ENCODE assay signal across 9 mouse cellular contexts in genomic region chr12:113185442-113186291, GRCm38 (mm10). TPM values are rescaled to one million over a fixed set of nuclear protein-coding genes. Genes with fewer than 3 reads are reported as not detected.
A peak's percentile ranks its signal among the peaks of the same experiment; 100 is the strongest.
DNase-seq lines count a peak whose midpoint lies in the region; ATAC-seq and TF ChIP-seq lines count a peak whose summit lies in the region.
"Had no signal": no experiment of that assay in that cellular context is flagged by ENCODE, and none has a peak within 500 bp of the region (broad histone marks: within the 10 kb centered on the region; RNA-seq: fewer than 3 reads in every experiment).

Gene Tmem121, plus strand, starts transcription at chr12:113185930.

- peak within 1 kb of the TSS; percentile 65 for H3K9ac ChIP-seq in intestine, embryonic 15.5 days
- no peak within 1 kb of the TSS for H3K9ac ChIP-seq in liver, embryonic 15.5 days
- peak within 1 kb of the TSS; percentile 73 for H3K9ac ChIP-seq in stomach, embryonic 16.5 days (ENCODE audit: low read length)

- peak; percentile 62 for ATAC-seq in intestine, embryonic 15.5 days
- no peak for ATAC-seq in liver, embryonic 15.5 days (ENCODE audit: insufficient read depth)
- ATAC-seq in stomach, embryonic 16.5 days (ENCODE audit: insufficient read depth, low FRiP score), result peak; percentile 41; the same call in 1 of the 2 replicates

- peak within 1 kb of the TSS; percentile 84 for H3K27ac ChIP-seq in left cerebral cortex, adult 2 months
- H3K27ac ChIP-seq in intestine, embryonic 15.5 days, result no peak within 1 kb of the TSS
- H3K27ac ChIP-seq in liver, embryonic 15.5 days (replicated peaks), result no peak within 1 kb of the TSS
- H3K27ac ChIP-seq in stomach, embryonic 16.5 days (ENCODE audit: low read length), result no peak within 1 kb of the TSS

- DNase-seq in left cerebral cortex, adult 2 months (ENCODE audit: extremely low spot score in 1 of 2, low spot score in 2 of 2), result peak; percentile 46 to 49
- DNase-seq in left cerebral cortex, adult 11 months (ENCODE audit: low spot score), result no peak
- peak; percentile 60 for DNase-seq in adrenal gland, adult 2 months
- peak; percentile 58 for DNase-seq in embryo, embryonic 9.5 days (ENCODE audit: extremely low spot score)
- no peak for DNase-seq in lung, adult 18-20 months

- 2% methylated on average over 63 of the region's 63 CpGs for WGBS in intestine, embryonic 15.5 days
- 3% methylated on average over 63 of the region's 63 CpGs for WGBS in liver, embryonic 15.5 days (ENCODE audit: insufficient replicate concordance)
- WGBS in stomach, embryonic 16.5 days, result 2% methylated on average over 62 of the region's 63 CpGs

- intact Hi-C loops in left cerebral cortex, adult 2 months (cut with DNase I), result loop anchor here (5.0 kb wide), 1 partner anchor 38 kb away; the partner anchor contains the start of gene Crip1

- H3K4me2 ChIP-seq in intestine, embryonic 15.5 days (replicated peaks), result peak within 1 kb of the TSS; percentile 95
- H3K4me2 ChIP-seq in liver, embryonic 15.5 days, result peak within 1 kb of the TSS; percentile 64
- peak within 1 kb of the TSS; percentile 87 for H3K4me2 ChIP-seq in stomach, embryonic 16.5 days (ENCODE audit: low read depth, low read length)

- peaks cover 29% of the 10 kb centered on the region for H3K4me1 ChIP-seq in intestine, embryonic 15.5 days (replicated peaks)
- peaks cover 19% of the 10 kb centered on the region for H3K4me1 ChIP-seq in liver, embryonic 15.5 days (replicated peaks)
- H3K4me1 ChIP-seq in stomach, embryonic 16.5 days (ENCODE audit: control insufficient read depth, insufficient read depth, low read length), result peaks cover 20% of the 10 kb centered on the region

- H3K9me3 ChIP-seq in intestine, embryonic 15.5 days, result no peaks in the 10 kb centered on the region
- H3K9me3 ChIP-seq in liver, embryonic 15.5 days (replicated peaks), result no peaks in the 10 kb centered on the region
- no peaks in the 10 kb centered on the region for H3K9me3 ChIP-seq in stomach, embryonic 16.5 days (replicated peaks; ENCODE audit: control insufficient read depth, low read length)

- H3K4me3 ChIP-seq in left cerebral cortex, adult 2 months, result peak within 1 kb of the TSS; percentile 80
- peak within 1 kb of the TSS; percentile 65 for H3K4me3 ChIP-seq in intestine, embryonic 15.5 days (replicated peaks)
- H3K4me3 ChIP-seq in liver, embryonic 15.5 days (replicated peaks), result peak within 1 kb of the TSS; percentile 39
- peak within 1 kb of the TSS; percentile 66 for H3K4me3 ChIP-seq in stomach, embryonic 16.5 days (replicated peaks; ENCODE audit: low read length)
- H3K4me3 ChIP-seq: erythroblast, embryonic 14.5 days had no signal

- peaks cover 33% of the 10 kb centered on the region for H3K27me3 ChIP-seq in intestine, embryonic 15.5 days (replicated peaks)
- H3K27me3 ChIP-seq in liver, embryonic 15.5 days, result peaks cover 50% of the 10 kb centered on the region
- H3K27me3 ChIP-seq in stomach, embryonic 16.5 days (ENCODE audit: control insufficient read depth, insufficient read depth, low read length), result peaks cover 21% of the 10 kb centered on the region

- 0 out of 2 replicates have a peak, but pooled peaks cover 5% of the 10 kb centered on the region for H3K36me3 ChIP-seq in intestine, embryonic 15.5 days
- H3K36me3 ChIP-seq in liver, embryonic 15.5 days (replicated peaks), result no peaks in the 10 kb centered on the region
- 0 out of 2 replicates have a peak, but pooled peaks cover 7% of the 10 kb centered on the region for H3K36me3 ChIP-seq in stomach, embryonic 16.5 days (ENCODE audit: control insufficient read depth, insufficient read depth, low read length)

- TF ChIP-seq CTCF in left cerebral cortex, adult 2 months (IDR thresholded peaks at IDR 0.05), result no peak

RNA-seq across cellular contexts. Expression of gene Tmem121, which starts in this region (rescaled TPM):
- 10 to 100 TPM; 27.8 to 28.6 TPM for total RNA-seq in left cerebral cortex, adult 2 months (2021)
- 1 to 10 TPM; 2.8 to 9.7 TPM for total RNA-seq in adrenal gland, adult 2 months (2021)
- 11.9 and 15.9 TPM in 2 replicates for polyA plus RNA-seq in adrenal gland, adult 2 months (2012; rRNA removed)
- 6.7 and 7.5 TPM in 2 replicates for polyA plus RNA-seq in intestine, embryonic 15.5 days (2015; fragmentation: Nextera tagmentation; extraction: Ambion mirVana)
- 0.33 and 0.54 TPM in 2 replicates for polyA plus RNA-seq in liver, embryonic 15.5 days (2015; fragmentation: Nextera tagmentation; extraction: Ambion mirVana)
- 4.6 and 6.5 TPM in 2 replicates for polyA plus RNA-seq in stomach, embryonic 16.5 days (2015; fragmentation: Nextera tagmentation; extraction: Ambion mirVana)
- polyA plus RNA-seq: erythroblast, embryonic 14.5 days had no signal

Comparison
In these comparisons a context has a peak if more than half of its experiments do, and no peak if none do; other contexts are left out.
1. DNase-seq: peak in left cerebral cortex, adult 2 months (2 of 2), adrenal gland, adult 2 months (single experiment) and embryo, embryonic 9.5 days (single experiment); none in left cerebral cortex, adult 11 months (single experiment) and lung, adult 18-20 months (0 of 2).
2. Peak in every context shown above with its lines, with median percentiles within 50 percentile points of each other: H3K4me3 ChIP-seq and H3K4me2 ChIP-seq.